Mouse (Mus musculus) common myeloid progenitor, adult 5-6 weeks (primary cell): ENCODE measurements around the gene Gm45234. TPM values are rescaled to one million over a fixed set of nuclear protein-coding genes. Genes with fewer than 3 reads are reported as not detected.

Experiments
- ATAC-seq: replicated peaks from 2 replicates; pipeline ENCODE4 v1.8.0; 2016; ENCODE audit warnings: low read depth, mild to moderate bottlenecking, moderate TSS enrichment, inconsistent platforms; ENCODE audit not compliant: poor library complexity, severe bottlenecking
- total RNA-seq: library from RNA; stranded (forward); fragments of 200-1000, 187-1606 nt; gene quantifications from 2 replicates; pipeline ENCODE4 v1.2.3, GENCODE M21; 2017

The Gm45234 gene
- total RNA-seq, 1 experiment from 2014 or later, result not detected

GRCm38 (mm10) chr6:124740888-124741761 is 14.7 kb downstream of the Gm45234 start, which contains the start of gene Grcc10:
TSS of gene Grcc10 (minus strand) at chr6:124741374.
- peak; percentile 68 for ATAC-seq

- ATAC-seq, result no peak
These were observed 15.5 kb downstream of the Gm45234 start for GRCm38 (mm10) chr6:124740211-124740887.

DNA sequence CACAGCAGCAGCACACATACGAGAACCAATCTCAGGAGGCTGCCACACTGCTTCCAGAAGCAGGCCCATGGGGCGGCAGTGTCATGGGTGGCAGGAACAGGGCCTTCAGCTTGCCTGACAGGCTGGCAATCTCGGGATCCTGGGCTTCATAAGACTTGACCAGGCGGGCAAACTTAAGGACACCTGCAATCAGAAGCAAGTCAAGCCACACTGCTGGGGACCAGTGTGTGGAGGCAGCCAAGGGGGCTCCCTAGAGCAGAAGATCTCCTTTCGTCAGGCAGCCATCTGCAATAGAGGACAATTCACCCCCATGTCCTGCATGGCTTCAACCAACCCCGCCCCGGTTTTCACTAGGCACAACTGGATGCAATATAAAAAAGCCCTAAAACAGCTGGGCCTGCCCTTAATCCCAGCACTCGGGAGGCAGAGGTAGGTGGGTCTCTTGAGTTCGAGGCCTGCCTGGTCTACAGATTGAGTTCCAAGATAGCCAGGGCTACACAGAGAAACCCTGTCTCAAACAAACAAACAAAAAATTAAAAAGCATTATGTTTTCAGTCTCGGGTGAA is 16.5 kb downstream of the Gm45234 start:
- ATAC-seq, result no peak

DNA sequence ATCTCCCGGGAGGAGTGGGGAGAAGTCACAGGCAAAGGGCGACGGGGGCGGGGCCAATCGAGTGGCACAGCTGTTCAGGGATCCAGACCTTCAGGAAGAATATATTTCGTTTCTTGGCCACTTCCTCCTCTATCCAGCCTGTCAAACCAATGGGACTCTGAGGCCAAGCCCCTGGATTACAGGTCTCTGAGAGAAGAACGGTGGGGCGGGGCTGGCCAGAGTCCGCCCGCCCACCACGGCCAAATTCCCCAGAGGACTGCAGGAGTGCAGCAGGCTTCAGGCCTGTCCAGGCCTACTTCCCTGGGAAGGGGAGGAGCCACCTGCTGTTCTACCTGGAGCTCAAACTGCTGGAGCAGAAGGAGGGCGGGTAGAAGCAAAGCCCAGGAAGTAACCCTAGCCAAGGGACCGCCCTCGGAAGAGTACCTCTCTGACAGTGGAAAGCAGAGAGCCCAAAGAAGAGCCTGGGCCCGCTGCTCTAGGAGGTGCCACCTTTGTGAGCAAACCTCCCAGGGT is 17.3 kb downstream of the Gm45234 start, which contains the start of gene Ptpn6:
Gene Ptpn6, minus strand, starts transcription at position 204 of the 513 bp plus-strand sequence.
- peak; percentile 28 for ATAC-seq

DNA sequence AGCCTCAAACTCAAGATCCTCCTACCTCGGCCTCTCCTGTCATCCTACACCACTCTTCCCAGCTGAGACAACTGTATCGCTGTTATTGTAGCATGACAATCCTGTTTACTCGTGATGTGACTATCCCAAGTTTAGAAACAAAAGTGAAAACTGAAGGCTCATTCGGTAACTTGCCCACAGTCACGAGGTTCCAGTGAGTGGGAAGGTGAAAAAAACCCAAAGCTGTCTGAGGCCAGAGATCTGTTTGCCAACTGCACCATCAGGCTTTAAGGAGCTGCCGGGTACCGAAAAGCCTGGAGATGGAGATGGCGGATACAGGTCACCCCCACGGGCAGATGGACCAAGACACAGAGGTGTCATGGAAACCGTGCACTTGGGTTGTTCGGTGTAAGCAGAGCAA is 18.8 kb downstream of the Gm45234 start:
- ATAC-seq, result no peak

- no peak for ATAC-seq
These were observed 21.4 kb downstream of the Gm45234 start for GRCm38 (mm10) chr6:124734417-124734816.

DNA sequence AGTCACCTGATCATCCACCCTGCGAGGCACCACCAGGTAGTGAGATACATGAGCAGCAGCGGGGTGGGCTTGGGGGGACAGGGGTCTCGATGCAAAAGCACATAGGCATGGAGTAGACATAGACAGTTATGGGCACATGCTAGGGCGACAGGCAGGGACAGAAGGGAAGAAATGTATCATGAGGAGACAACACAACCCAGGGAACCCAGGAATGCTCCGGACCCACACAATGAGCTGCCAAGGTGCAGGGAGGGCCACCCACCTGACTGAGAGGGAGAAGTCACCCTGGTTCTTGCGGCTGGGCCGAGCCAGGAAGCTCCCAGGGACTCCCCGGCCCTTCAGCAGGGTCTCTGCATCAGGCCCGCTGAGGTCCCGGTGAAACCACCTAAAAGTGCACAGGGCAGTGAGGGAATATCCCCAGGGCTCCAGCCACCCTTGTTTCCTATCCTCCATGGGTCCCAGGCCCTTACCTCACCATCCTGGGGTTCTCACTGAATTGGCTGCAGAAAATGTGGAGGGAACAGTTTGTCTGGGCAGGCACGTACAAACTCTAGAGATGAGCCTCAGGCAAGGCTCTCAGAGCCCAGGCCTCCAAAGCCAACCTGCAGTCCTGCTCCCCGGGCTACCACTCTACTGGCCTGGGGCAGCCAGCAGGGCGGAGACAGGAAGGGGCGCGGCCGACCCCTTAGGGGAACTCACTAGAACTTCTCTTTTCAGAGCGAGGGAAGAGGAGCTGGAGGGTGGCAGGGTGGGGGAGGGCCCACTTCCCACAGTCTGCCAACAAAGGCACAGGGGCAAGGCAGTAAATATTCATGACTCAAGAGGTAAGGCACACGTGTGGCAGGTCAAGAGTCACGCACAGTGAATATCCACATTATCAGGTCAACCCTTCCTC is 23.1 kb downstream of the Gm45234 start:
- peak; percentile 84 for ATAC-seq

- ATAC-seq, result no peak
These were observed 24.8 kb downstream of the Gm45234 start for GRCm38 (mm10) chr6:124731038-124731437.

- ATAC-seq, result peak; percentile 70
These were observed 25.7 kb downstream of the Gm45234 start for GRCm38 (mm10) chr6:124729850-124730705.

DNA sequence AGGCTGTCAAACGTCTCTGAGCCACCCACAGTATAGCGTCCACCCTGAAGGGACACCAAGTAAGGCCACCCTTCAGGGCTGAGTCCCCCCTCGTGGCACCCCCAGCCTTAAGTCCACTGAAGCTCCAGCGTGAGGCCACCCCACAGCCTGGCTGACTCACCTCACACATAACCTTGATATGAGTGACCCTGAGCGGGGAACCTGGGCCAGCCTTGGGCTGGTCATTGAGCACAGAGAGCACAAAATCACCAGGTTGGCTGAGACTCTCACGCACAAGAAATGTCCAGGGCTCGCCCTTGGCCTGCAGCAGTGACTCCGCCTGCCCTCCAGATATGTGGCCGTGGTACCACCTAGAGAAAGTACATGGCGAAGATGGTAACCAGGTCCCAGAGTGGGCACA is 27.2 kb downstream of the Gm45234 start:
- no peak for ATAC-seq

GRCm38 (mm10) chr6:124724472-124724871 is 31.3 kb downstream of the Gm45234 start:
- no peak for ATAC-seq

GRCm38 (mm10) chr6:124723541-124723940 is 32.3 kb downstream of the Gm45234 start:
- ATAC-seq, result peak; percentile 50

DNA sequence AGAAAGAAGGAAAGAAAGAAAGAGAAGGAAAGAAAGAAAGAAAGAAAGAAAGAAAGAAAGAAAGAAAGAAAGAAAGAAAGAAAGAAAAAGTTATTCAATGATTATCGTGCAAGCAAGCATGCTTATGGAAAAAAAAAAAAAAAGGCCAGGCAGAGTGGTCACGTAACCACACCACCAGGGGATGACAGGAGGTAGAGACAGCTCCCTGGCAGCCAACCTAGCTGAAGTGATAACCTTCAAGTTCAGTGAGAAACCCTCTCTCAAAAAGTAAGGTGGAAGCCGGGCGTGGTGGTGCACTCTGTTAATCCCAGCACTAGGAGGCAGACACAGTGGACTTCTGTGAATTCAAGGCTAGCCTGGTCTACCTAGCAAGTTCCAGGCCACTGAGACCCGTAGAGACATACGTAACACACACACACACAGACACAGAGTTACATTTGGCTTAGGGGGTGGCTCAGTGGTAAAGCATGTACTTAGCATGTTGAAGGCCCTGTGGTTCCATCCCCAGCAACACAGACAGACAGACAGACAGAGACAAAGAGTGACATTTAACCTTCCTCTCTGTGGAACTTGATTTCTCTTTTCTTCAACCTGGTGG is 32.8 kb downstream of the Gm45234 start:
- no peak for ATAC-seq

DNA sequence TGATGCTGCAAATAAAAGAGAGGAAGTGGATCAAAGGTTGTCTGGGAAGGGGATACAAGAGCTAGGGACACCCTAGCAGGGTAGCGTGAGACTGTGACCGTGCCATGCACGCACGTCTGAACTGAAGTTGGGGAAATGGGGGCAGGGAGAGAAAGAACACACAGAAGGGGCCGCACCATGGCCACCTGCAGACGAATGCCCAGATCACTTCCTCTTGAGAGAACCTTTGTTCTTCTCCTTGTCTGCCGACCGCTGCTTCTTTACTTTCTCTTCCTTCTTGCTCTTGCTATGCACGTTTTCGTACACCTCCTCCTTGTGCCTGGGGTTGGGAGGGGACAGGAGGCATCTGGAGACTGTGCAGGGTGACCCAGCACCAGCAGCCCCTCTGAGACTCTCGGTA is 34.9 kb downstream of the Gm45234 start:
- peak; percentile 31 for ATAC-seq

DNA sequence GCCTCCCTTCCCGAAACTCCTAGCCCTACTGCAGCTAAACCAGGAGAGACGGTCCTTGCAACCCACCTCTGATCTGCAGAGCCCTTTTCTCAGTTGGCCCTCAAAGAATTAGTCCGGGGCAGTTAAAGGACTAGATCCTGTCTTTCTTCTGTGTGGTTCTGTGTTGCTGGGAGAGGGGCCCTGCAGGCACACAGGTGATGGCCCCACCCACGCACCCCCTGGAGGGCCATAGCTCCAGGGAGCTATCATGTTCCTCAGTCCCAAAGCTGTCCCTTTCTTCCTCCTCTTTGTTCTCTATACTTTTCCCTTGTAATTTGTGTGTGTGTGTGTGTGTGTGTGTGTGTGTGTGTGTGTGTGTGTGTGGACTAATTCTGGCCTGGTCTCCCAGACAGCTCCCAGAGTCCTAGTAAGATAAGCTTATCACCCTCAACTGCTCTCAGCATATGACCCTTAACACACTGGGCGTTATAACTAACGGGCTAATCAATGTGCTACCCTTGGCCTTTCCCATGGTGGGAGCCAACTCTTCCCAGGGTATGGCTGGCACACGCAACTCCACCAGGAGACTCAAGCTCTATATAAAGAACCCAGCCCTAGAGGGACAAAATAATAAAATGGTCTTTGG is 36.4 kb downstream of the Gm45234 start:
- no peak for ATAC-seq

- ATAC-seq, result no peak
These were observed 37.1 kb downstream of the Gm45234 start for GRCm38 (mm10) chr6:124718703-124719102.

GRCm38 (mm10) chr6:124717968-124718367 is 37.9 kb downstream of the Gm45234 start:
- no peak for ATAC-seq
